Mouse (Mus musculus) skeletal muscle tissue, adult 2 months (tissue): Measurements from ENCODE around the gene Ift88.
"Not testable (repeated sequence)": the region's sequence is repeated elsewhere in the genome, so short reads cannot be mapped to it uniquely, and the experiment has no call there.

Experiments used
- DNase-seq: peaks from one replicate; pipeline ENCODE4 v3.0.0-alpha.2; 2012; ENCODE audit warnings: low read depth, low spot score

Ift88 gene

GRCm38 (mm10) chr14:57452516-57452915 is 28.7 kb downstream of the Ift88 start:
- no peak for DNase-seq

- DNase-seq: no peak
These were observed 36.0 kb downstream of the Ift88 start for GRCm38 (mm10) chr14:57459883-57460282.

- DNase-seq: not testable (repeated sequence)
These were observed 36.5 kb downstream of the Ift88 start for GRCm38 (mm10) chr14:57460326-57460725.

GRCm38 (mm10) chr14:57462871-57463270 is 39.0 kb downstream of the Ift88 start:
- DNase-seq: no peak

- DNase-seq: no peak
These were observed 51.2 kb downstream of the Ift88 start for GRCm38 (mm10) chr14:57475057-57475456.

GRCm38 (mm10) chr14:57482262-57482661 is 58.4 kb downstream of the Ift88 start:
- DNase-seq: no peak

GRCm38 (mm10) chr14:57484183-57484582 is 60.3 kb downstream of the Ift88 start:
- no peak for DNase-seq

- no peak for DNase-seq
These were observed 65.8 kb downstream of the Ift88 start for GRCm38 (mm10) chr14:57489696-57490095.

GRCm38 (mm10) chr14:57493840-57494239 is 70.0 kb downstream of the Ift88 start:
- DNase-seq: no peak

- no peak for DNase-seq
These were observed 79.9 kb downstream of the Ift88 start for GRCm38 (mm10) chr14:57503729-57504128.

- no peak for DNase-seq
These were observed 85.7 kb downstream of the Ift88 start for GRCm38 (mm10) chr14:57509554-57509953.

- DNase-seq: no peak
These were observed 91.4 kb downstream of the Ift88 start for GRCm38 (mm10) chr14:57515156-57515762.

- DNase-seq: no peak
These were observed 93.1 kb downstream of the Ift88 start for GRCm38 (mm10) chr14:57517001-57517400.

GRCm38 (mm10) chr14:57523762-57524161 is 99.9 kb downstream of the Ift88 start:
- no peak for DNase-seq

- no peak for DNase-seq
These were observed 101.0 kb downstream of the Ift88 start, which contains the start of gene Il17d for GRCm38 (mm10) chr14:57524671-57525387. Gene Il17d, plus strand, starts transcription at chr14:57524777.

GRCm38 (mm10) chr14:57525388-57526049 is 101.7 kb downstream of the Ift88 start:
- DNase-seq: no peak

GRCm38 (mm10) chr14:57526050-57526623 is 102.3 kb downstream of the Ift88 start:
- no peak for DNase-seq

GRCm38 (mm10) chr14:57527122-57527521 is 103.3 kb downstream of the Ift88 start:
- no peak for DNase-seq

GRCm38 (mm10) chr14:57527598-57527997 is 103.7 kb downstream of the Ift88 start:
- no peak for DNase-seq

GRCm38 (mm10) chr14:57529086-57529785 is 105.4 kb downstream of the Ift88 start:
- peak; percentile 73 for DNase-seq

- DNase-seq: no peak
These were observed 106.1 kb downstream of the Ift88 start for GRCm38 (mm10) chr14:57529786-57530515.
